Mouse (Mus musculus) liver, embryonic 14.5 days (tissue): ENCODE measurements at regions not wholly inside any gene's neighbourhood (a gene's known extent, or its start where the extent isn't known, plus 50 kb on each side); places are given as distances from the start of the nearest gene placed in this dataset.
"Not testable (repeated sequence)": the region's sequence is repeated elsewhere in the genome, so short reads cannot be mapped to it uniquely, and the experiment has no call there.

Experiments used
- CTCF ChIP-seq: IDR thresholded peaks from 2 replicates; pipeline ENCODE4 v1.5.1; 2016; ENCODE audit warnings: antibody characterized with exemption, low read depth, control low read depth
- EP300 ChIP-seq: IDR thresholded peaks from 2 replicates; pipeline ENCODE4 v1.6.1; 2016; ENCODE audit warnings: antibody characterized with exemption, low read depth

- not testable (repeated sequence) for TF ChIP-seq CTCF, EP300
Measured at GRCm38 (mm10) chr15:14697925-14698324, 1524.5 kb upstream of the Cdh6 start.
